Mouse (Mus musculus): ENCODE results near the gene Tlk1.

The Tlk1 gene

DNA sequence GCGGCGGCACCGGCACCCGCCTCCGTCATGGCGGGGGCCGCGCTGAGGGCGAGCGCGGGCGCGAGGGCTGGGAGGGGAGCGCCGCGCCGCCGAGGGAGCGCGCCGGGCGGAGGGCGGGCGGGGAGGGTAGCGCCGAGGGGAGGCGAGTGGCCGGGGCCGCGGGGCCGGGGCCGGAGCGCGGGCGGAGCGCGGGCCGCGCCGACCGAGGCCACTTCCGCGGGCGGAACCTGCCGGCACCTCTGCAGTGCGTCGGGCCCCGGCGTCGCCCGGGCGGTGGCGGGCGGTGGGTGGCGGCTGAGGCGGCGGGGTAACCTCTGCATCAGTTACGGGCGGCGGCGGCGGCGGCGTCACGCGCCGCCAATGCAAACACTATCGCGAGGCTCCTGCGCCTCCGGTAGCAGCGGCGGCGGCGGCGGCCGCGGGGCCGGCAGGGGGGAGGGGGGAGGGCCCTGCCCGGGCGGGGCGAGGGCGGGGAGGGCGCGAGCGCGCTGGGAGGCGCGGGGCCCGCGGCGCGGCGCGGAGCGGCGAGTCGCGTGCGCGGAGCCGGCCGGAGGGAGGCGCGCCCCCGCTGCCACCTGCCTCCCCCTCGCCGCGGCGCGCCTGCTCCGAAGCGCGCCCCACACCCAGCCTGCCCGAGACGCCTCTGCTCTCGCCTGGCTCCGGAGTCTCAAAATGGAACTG, at the start of gene Tlk1:
Gene Tlk1, minus strand, starts transcription at position 358 of the 681 bp plus-strand sequence.
- peak; percentile 84 for DNase-seq (ENCODE audit: low read depth, low spot score)

DNA sequence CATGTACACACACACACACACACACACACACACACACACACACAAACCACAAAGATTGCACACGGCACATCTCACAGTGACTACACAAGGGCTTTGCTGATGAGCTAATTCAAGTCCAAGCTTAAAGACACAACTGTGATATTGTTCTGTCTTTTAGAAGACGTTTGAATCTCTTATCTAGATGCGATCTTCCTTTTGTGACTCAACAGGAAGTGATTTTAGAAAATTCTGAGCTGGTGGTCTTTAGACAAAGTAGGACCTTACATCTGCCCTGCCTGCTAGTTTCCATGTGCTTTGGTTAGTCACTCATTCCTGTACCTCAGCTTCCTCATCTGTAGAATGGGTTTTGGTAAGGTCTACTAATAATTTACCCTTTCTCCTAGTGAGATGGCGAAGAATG, 49.6 kb upstream of the Tlk1 start:
- no peak for DNase-seq (ENCODE audit: low read depth, low spot score)

DNA sequence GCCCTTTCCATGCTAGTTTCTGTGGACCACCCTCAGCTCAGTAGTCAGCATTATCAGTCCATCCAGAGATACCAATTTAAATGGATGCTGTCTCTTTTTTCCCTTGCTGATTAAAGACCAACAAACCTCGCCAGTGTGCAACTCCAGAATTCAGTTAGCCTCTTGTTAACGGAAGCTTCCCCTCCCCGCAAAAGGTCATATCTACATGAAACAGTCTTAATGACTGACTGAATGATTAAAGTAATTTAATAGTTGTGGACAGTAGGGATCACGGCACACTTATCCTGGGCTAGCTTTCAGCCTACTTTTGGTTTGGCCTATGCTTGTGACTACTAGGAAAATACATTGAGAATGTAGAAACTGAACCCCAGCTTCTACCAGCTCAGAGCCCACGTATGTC, 47.6 kb upstream of the Tlk1 start:
- no peak for DNase-seq (ENCODE audit: low read depth, low spot score)

DNA sequence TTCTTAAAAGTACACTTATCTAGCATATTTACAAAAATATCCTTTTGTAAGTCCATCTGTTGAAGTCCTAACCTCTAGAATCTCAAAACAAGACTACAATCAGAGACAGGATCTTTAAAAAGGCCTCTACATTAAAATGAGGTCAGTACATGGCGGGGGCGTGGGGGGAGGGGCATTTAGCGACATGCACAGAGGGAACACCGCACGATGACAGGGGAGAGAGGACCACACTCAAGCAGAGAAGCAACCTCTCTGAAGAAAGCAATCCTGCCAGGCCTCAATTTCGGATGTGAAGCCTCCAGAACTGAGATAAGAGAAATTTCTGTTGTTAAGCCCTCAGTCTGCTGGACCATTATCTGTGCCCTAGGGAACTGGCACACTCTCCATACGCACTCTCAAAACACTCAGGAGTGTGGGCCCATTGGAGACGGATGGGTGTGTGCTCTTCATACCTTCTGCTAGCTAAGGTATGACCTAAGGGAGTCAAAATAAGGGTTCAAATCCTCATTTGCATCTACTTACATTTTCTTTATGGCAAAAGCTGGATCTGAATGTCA, 46.0 kb upstream of the Tlk1 start:
- no peak for DNase-seq (ENCODE audit: low read depth, low spot score)

DNA sequence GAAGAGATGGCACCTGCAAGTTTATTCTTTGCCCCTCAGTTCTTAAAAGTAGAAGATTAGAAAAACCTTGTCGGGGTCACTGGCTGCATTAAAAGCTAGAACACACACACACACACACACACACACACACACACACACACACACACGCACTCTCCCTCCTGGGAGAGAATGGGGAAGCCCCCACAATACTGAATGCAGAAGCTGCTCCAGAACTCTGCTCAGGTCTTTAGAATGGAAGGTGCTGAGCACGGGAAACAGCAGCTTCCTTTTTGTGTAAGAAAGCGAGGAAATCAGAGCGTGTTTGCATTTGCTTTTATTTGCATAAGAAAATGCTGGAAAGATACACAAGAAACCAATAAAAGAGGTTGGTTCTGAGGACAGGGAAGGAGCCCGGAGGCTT, 45.3 kb upstream of the Tlk1 start:
- DNase-seq (ENCODE audit: low read depth, low spot score): no peak

DNA sequence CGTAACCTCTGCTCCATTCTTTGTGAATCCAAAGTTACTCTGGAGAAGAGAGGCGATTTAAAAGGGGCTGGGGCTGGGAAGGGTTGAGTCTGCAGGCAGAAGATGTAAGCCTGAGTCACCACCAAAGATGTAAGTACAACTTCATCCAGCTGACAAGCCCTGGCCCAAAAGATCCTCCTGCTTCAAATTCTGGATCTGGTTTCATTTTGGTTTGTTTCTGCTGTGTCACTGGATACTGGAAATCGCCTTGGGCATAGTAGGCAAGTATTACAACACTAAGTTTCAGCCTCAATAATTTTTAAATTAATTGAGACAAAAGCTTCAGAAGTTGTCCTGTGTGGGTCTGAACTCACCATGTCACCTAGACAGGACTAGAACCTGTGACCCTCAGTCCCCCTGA, 43.6 kb upstream of the Tlk1 start:
- DNase-seq (ENCODE audit: low read depth, low spot score): no peak

DNA sequence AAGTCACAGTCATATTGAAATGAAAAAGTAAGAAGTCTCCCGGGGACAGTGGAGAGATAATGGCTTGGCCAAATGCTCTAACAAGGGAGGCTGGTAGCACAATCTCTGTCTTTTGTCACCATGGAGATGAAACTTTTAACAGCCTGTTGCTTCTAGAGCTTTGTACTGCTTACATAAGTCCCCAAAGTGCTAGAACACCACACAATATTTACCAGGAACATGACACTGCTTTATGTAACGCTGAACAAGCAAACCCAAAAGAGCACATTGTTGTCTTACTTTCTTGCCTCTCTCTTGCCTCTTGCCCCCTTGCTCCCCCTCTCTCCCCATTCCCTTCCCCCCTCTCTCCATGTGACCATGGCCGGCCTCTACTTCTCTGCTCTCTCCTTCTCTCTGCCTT, 41.7 kb upstream of the Tlk1 start:
- DNase-seq (ENCODE audit: low read depth, low spot score): no peak

DNA sequence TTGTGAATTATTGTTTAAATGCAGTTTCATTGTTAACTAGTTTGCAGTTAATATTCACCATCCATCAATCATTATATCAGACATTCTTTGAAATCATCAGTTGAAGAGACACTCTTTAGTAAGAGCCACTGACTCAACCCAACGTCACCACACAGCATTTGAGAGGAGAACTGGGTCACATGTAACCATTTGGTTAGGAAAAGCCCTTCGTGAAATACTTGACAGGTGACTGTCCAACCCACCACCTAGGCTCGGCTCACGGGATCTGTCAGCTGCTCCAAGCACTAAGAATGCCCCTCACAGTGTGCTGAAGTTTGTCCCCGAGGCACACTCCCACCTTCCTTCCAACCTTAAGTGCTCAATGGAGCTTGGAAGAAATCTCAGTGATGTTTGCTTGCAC, 37.4 kb upstream of the Tlk1 start:
- DNase-seq (ENCODE audit: low read depth, low spot score): no peak

DNA sequence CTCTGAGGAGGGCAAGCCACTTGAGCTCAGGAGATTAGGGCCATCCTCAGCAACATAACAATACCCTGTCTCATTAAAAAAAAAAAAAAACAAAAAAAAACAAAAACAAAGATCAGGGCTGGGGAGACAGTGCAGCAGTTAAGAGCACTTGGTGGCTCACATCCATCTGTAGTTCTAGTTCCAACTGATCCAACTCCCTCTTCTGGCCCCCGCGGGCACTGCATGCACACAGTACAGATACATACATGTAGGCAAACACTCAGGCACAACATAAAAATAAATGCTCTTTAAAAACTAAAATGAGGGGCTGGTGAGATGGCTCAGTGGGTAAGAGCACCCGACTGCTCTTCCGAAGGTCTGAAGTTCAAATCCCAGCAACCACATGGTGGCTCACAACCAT, 34.2 kb upstream of the Tlk1 start:
- DNase-seq (ENCODE audit: low read depth, low spot score): no peak

DNA sequence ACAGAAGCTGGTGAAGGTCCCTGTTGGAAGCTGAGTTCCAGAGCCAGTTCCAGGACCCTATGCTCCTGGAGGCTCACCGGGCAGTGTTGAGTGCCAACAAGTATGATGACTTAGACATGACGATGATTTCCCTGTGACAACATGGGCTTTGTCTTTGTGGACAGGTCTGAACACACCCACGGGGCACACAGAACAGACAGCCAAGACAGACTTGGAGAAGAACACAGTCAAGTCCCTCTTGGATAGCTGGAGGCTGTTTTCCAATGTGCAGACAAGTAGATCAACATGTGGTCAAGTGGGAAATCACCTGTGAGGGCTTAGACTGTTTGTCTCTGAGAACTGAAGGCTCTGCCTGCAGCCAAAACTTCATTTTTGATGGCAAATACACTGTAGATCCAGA, 31.4 kb upstream of the Tlk1 start:
- no peak for DNase-seq (ENCODE audit: low read depth, low spot score)

DNA sequence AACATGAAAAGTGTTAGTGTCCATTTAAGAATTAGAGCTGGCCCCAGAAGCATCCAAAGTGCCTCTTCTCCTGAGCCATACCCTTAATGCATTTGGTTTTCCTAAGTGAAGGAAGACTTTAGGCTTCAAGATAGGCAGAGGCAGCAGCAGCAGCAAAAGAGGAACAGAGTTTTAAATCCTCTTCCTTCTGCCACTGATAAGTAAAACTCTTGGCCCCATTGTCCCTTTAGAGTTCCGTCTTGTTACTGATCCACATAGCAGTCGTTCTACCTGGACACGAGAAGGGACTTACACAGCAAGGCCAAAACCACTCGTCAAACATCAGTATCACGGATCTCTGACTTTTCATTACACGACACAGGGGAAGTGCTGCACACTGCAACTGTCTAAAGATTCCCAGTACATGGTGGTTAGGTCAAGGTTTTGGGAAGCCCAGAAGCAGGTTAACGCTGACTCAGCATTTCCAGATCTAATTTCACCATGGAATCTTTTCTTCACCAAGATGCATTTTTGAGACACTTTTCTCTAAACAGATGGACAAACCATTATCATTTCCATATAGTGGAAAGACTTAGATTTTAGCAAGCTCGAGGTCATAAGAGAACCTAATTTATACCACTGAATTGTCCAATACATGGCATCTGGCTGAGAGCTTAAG, 28.8 kb upstream of the Tlk1 start:
- no peak for DNase-seq (ENCODE audit: low read depth, low spot score)

DNA sequence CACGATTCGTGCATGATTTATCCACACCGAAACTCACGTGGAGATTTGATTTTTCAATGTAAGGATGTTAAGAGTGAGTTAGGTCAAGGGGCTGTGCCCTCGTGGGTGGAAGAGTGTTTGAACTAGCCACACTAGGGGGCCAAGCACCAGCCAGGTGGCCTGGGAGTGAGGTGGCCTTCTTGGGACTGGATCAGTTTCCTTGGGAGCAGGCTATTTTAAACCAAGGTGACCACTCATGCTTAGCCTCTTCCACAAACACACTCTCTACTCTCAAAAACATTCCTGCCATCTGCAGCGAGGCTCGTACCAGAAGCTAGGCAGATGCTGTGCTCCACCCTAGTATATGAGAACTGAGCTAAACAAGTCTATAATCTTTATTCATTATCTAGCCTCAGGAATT, 27.8 kb upstream of the Tlk1 start:
- DNase-seq (ENCODE audit: low read depth, low spot score): no peak

DNA sequence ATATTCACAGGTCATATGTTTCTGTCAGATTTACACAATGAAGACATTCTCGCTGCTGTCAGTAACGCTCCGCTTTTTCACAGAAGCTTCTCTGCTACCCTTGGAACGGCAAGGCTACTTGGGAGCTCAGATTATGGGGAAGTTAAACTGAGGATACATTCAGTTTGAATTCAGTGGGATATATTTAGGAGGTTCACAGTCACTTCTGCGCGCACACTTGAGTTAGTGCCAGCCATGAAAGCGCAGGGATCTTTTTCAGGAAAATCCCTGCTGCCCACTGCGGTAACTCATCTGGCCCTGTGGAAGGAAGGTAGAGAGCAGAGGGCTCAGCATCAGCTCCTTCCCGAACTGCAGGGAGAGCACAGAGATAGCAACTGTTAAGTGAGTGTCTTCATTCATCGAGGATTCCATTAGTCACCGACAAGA, 27.3 kb upstream of the Tlk1 start:
- DNase-seq (ENCODE audit: low read depth, low spot score): no peak

DNA sequence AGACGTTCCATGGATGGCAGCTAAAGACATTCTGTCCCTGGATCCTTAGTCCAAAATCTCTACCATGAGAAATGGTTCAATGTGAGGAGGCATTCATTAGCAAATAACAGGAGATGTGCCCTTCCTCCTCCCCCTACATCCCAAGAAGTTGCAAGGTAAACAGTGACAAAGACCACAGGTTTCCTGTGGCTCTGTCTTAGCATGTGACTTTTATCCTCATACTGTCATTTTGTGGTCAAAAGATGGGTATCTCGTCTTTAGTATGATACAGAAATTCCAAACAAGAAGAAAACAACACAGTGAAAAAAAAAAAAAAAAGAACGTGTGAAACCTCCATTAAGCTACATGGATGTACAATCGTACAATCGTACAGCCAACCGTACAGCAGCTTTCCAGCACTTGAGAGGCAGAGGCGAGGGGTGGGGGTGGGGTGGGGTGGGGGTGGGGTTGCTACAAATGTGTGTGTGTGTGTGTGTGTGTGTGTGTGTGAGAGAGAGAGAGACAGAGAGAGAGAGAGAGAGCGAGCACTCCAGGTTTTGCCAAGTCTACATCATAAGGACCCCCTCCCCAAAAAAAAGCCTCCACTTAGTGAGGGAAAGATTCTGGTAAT, 26.8 kb upstream of the Tlk1 start:
- no peak for DNase-seq (ENCODE audit: low read depth, low spot score)

DNA sequence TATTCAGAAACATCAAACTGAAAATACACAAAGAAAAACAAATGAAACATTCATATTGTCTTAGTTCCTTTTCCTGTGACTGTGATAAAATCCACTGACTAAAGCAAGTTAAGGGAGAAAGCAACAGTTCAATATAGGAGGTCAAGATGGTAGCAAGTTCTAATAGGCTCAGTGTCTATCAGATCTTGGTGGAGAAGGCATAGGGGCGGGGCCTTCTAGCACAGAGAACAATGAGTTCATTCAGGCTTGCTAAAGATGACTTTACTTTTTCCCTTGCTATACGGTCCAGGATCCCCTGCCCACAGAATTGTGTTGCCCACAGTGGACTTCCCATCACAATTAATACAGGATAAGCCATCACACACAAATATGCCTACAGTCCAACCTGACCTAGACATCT, 20.3 kb upstream of the Tlk1 start:
- DNase-seq (ENCODE audit: low read depth, low spot score): no peak

DNA sequence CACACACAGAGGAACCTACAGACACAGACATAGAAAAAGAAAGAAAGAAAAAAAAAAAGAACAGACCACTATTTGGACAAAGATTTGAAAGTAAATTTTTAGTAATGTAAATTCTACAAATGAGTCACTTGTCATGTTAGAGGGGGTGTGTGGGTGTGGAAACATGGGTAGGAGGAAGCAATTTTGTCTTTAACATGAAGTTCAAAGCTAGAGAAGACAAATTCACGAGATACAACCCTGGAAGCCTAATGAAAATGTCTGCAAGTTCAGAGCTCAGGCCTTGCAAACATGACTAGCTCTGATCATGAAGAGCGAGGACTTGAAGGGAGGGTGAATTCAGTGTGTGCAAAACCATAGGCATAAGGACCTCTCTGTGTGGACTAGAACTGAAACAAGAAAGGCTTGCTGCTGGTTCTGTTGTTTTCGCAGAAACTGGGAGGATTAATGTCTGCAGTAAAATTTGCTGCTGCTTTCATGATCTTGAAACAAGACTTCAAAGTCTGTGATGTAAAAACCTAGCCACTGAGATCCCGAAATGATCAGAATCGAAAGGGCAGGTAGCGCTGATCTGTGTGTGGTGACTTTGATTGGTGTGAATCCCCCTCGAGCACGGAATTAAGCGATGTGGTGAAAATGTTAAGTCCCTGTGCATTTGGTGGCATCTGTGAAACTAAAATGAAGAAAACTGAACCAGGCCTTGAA, 19.3 kb upstream of the Tlk1 start:
- no peak for DNase-seq (ENCODE audit: low read depth, low spot score)

DNA sequence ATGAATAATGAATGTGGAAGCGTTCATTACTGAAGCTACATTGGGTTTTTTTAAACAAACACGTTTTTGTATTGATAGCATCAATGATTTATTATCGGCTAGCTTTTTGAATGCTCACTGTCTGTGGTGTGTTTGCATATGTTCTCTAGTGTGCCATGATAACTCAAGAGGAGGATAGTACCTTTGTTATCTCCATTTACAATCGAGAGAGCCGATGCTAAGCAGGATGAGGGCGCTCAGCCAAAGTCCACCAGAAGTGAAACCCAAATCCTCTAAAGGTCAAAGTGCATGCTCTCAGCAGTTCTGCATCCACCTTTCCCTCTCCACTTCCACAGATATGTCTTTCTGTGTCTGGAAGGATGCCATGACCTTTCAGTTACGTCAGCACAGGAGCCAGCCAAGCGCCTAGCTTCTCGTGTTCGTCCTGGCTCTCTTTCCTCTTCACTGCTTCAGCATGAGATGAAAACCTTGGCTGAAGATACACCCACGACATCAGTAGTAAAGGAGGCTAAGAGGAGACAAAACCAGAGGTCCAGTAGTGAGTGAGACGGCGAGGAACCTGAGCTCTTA, 16.6 kb upstream of the Tlk1 start:
- DNase-seq (ENCODE audit: low read depth, low spot score): no peak

DNA sequence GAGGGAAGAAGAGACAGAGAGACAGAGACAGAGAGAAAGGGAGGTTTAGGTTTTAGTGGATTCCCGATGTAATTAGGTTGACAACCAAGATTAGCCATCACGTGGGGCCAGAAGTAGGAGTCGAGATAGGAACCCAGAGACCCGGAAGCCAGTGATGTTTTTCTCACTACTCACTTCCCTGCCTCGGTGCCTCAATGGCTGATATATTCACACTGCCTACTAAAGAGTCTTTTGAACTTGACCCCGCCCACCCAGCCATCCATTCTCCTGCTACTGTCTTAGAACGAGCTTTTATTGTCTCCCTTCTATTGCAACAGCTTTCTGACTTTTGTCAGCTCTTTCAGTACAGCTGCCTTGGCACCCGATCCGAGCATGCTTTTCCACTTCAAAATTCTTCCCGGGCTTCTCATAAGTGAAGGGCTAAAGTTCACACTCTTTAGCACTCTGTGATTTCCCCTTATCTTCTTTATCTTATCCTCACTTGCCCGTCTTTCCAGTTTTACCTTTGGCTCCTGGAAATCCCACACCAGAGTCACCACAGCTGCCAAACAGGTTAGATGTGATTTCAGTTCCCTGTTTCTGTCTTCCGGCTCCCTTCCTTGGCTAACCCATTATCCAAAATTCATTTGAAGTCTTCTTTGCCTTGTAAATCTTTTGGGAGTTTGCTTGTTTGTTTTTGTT, 13.1 kb upstream of the Tlk1 start:
- DNase-seq (ENCODE audit: low read depth, low spot score): no peak

DNA sequence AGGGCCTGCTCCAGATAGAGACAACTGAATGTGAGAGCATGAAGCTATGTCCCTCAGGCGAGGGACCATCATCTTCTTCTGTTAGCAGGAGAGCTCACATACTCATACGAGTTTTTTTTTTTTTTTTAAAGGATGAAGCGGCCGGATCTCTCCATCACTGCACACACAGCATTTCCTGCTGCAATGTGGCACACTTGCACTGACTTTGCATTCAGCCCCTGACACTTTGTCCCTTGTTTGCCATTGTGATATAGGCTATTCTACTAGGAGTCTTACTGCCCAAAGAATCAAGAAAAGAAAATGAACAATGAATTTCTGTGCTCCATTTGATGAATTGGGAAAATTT, 10.8 kb upstream of the Tlk1 start:
- DNase-seq (ENCODE audit: low read depth, low spot score): no peak

DNA sequence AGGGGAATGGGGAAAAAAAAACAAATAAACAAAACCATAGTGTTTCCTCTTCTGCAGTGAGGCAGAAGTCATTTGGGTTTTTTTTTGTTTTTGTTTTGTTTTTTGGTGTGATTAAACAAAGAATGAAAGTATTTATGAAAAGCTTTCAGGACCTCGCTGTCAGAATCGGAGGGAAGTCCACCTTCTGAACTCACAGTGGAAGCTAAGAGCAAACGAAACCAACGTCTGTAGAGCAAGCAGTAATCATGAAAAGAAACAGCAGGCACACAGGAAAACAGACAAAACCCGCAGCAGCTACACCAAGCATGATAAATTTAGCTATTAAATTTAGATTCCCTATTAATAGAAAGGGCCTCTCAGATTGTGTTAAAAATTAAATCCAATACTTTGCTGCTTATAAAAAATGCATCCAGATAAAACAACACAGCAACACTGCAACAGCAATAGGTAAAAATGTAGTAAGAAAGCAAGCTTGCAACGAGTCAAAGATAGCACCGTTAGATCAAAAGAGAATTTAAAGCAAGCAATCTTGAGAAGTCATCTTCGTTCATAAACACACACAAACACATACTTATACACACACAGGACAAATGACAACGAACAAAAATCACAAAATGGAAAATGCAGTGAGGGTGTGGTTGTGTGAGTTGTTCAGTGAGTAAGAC, 10.2 kb upstream of the Tlk1 start:
- no peak for DNase-seq (ENCODE audit: low read depth, low spot score)

DNA sequence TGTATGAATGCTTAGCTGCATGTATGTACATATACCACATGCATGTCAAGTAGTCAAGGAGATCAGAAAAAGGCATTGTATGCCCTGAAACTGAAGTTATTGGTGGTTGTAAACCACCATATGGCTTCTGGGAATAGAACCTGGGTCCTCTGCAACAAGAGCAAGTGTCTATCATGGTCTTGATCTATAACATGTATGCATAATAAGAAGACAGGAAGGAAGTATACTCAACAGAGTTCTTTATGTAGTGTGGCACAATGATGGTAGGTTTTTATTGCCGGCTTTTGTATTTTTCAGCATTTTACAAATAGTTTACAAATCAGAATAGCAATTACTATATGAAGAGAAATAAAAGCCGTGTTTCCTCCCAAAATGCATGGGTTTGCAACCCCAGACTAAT, 9.7 kb upstream of the Tlk1 start:
- DNase-seq (ENCODE audit: low read depth, low spot score): no peak
